Mouse (Mus musculus) limb, embryonic 13.5 days (tissue): ENCODE data around the gene Pigz. TPM values are rescaled to one million over a fixed set of nuclear protein-coding genes. Genes with fewer than 3 reads are reported as not detected.

ENCODE experiments used
- ATAC-seq: fragments of 200-750 bp; cut with Nextera tagmentation; 2 replicates; pipeline ENCODE4 v1.8.0; 2017; ENCODE audit warnings: low read depth, moderate number of reproducible peaks, moderate TSS enrichment; ENCODE audit not compliant: low FRiP score
- H3K27ac ChIP-seq: fragments of 300-500 bp; sonication (generic); 2 replicates; pipeline ENCODE4 v1.5.1; 2015; ENCODE audit warnings: inconsistent platforms, mild to moderate bottlenecking, moderate library complexity
- H3K27me3 ChIP-seq: fragments of 300-500 bp; sonication (generic); 2 replicates; pipeline ENCODE4 v1.6.1; 2015; ENCODE audit warnings: mild to moderate bottlenecking, inconsistent platforms
- H3K36me3 ChIP-seq: fragments of 300-500 bp; sonication (generic); 2 replicates; pipeline ENCODE4 v1.6.1; 2015; ENCODE audit warnings: inconsistent platforms, mild to moderate bottlenecking, moderate library complexity
- H3K4me1 ChIP-seq: fragments of 300-500 bp; sonication (generic); 2 replicates; pipeline ENCODE4 v1.6.1; 2015; ENCODE audit warnings: inconsistent platforms
- H3K4me2 ChIP-seq: fragments of 300-500 bp; sonication (generic); replicated peaks from 2 replicates; pipeline ENCODE4 v1.6.1; 2015; ENCODE audit warnings: inconsistent platforms, mild to moderate bottlenecking, moderate library complexity
- H3K4me3 ChIP-seq: fragments of 300-500 bp; sonication (generic); 2 replicates; pipeline ENCODE4 v1.5.1; 2015; ENCODE audit warnings: moderate library complexity, mild to moderate bottlenecking, inconsistent platforms
- H3K9ac ChIP-seq: fragments of 300-500 bp; sonication (generic); 2 replicates; pipeline ENCODE4 v1.6.1; 2015; ENCODE audit warnings: mild to moderate bottlenecking, inconsistent platforms
- H3K9me3 ChIP-seq: fragments of 300-500 bp; sonication (generic); 2 replicates; pipeline ENCODE4 v1.6.1; 2016; ENCODE audit warnings: inconsistent platforms
- WGBS: fragments of 180-500 bp; shearing (Covaris S2); methylation state at CpG from one replicate; pipeline ENCODE4 v1.1.7; 2015; 5-methylcytosine and 5-hydroxymethylcytosine counted together
- polyA plus RNA-seq: library from polyadenylated mRNA; unstranded; fragments of >200 nt; fragmentation: Nextera tagmentation; extraction: Ambion mirVana; gene quantifications from 2 replicates; pipeline ENCODE4 v1.2.1, GENCODE M21; 2015

Gene Pigz
- 0.50 and 0.79 TPM in 2 replicates for polyA plus RNA-seq

DNA sequence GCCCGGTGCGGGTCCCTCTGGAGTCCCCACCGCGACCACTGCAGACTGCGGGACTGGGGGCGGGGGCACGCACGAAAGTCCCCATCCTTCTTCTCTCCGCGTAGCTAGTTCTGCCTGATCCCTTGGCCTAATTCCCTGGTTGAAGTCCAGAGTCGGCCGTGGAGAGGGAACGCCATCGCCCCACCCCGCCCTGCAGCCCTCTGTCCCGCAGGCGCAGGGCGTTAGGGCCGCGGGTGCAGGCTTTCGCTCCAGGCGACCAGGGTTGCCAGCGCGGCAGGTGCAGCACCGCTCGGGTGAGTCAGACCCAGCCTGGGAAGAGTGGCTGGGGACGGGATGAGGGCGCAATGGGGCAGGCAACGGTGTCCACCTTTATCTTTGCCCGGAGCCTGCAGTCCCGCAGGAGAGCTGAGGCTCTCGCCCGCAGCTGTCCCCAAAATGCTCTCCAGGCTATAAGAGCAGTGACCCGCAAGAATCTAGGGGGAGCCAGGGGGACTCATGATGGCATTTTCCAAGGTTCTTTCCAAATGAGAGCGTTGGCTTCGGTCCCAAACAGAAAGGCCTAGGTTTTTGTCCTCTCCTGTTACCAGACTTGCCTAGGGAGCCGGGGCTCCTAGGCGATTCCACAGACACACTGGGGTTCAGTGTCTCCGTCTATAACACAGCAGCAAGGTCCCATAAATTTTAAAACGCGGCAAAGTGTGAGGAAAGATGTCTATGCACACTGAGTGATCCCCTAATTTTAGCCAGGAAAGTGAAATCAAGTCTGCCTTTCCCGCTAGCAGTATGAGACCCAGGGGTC lies at the start of gene Pigz:
Pigz (plus strand) TSS at position 101 of the 799 bp plus-strand sequence.
- 8% methylated on average over 42 of the region's 42 CpGs for WGBS
- H3K9me3 ChIP-seq = 0 out of 2 replicates have a peak, but pooled peaks cover 3% of the 10 kb centered on the region
- peak within 1 kb of the TSS; percentile 55 for H3K4me3 ChIP-seq
- no peak within 1 kb of the TSS for H3K27ac ChIP-seq
- no peaks in the 10 kb centered on the region for H3K36me3 ChIP-seq
- peak within 1 kb of the TSS; percentile 94 for H3K4me2 ChIP-seq
- peaks cover 55% of the 10 kb centered on the region for H3K27me3 ChIP-seq
- peak within 1 kb of the TSS; percentile 71 for H3K9ac ChIP-seq
- ATAC-seq = no peak
- H3K4me1 ChIP-seq = peaks cover 25% of the 10 kb centered on the region

DNA sequence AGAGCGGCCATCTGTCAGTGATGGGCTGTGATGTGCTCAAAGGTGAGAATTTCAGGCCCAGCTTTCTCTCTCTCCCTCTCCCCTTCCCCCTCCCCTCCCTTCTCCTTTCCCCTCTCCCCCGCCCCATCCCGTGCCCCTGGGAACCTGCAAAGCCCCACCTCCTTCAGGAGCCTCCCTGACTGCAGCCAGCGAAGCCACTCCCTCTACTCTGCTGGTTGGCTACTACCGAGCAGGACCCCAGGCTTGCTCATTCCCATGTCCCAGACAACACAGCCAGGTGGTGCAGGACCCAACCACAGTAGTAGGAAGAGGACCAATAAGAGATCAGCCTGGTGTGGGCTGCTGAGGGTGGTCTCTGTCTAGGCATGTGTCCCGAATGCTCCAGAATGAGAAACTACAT lies 49.7 kb upstream of the Pigz start:
- 9% methylated on average over 6 of the region's 6 CpGs for WGBS
- Histone ChIP-seq H3K4me2 (peak overlapping the region; percentile 38), H3K27me3 (peaks cover 6% of the 10 kb centered on the region), H3K36me3 (no peaks in the 10 kb centered on the region), H3K4me3 (no peak overlapping the region), H3K9ac (no peak overlapping the region), H3K9me3 (no peaks in the 10 kb centered on the region), H3K27ac (no peak overlapping the region), H3K4me1 (peaks cover 27% of the 10 kb centered on the region)
- no peak for ATAC-seq

DNA sequence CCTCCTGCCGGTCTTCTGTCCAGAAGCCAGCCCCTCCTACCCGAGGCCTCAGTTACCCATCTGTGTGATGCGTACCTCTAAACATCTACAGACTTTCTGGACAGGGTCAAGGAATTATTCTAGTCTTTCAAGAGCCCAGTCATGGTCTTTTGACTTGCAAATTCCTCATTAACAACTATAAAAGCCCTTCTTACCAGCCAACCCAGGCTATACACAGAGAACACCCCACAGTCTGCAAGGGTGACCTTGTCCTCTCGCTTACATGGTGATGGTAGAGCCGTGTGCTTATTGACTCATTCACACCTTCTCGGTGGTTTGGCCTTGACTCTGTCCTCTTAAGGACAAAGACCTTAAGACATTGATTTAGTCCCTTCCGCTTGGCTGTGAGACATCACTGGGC lies 42.7 kb upstream of the Pigz start:
- H3K9me3 ChIP-seq = no peaks in the 10 kb centered on the region
- H3K27ac ChIP-seq = no peak overlapping the region
- no peak for ATAC-seq
- H3K4me2 ChIP-seq = no peak overlapping the region
- no peaks in the 10 kb centered on the region for H3K27me3 ChIP-seq
- 74% methylated on average over 7 of the region's 7 CpGs for WGBS
- no peak overlapping the region for H3K4me3 ChIP-seq
- no peak overlapping the region for H3K9ac ChIP-seq
- no peaks in the 10 kb centered on the region for H3K36me3 ChIP-seq
- H3K4me1 ChIP-seq = 0 out of 2 replicates have a peak, but pooled peaks cover 4% of the 10 kb centered on the region

DNA sequence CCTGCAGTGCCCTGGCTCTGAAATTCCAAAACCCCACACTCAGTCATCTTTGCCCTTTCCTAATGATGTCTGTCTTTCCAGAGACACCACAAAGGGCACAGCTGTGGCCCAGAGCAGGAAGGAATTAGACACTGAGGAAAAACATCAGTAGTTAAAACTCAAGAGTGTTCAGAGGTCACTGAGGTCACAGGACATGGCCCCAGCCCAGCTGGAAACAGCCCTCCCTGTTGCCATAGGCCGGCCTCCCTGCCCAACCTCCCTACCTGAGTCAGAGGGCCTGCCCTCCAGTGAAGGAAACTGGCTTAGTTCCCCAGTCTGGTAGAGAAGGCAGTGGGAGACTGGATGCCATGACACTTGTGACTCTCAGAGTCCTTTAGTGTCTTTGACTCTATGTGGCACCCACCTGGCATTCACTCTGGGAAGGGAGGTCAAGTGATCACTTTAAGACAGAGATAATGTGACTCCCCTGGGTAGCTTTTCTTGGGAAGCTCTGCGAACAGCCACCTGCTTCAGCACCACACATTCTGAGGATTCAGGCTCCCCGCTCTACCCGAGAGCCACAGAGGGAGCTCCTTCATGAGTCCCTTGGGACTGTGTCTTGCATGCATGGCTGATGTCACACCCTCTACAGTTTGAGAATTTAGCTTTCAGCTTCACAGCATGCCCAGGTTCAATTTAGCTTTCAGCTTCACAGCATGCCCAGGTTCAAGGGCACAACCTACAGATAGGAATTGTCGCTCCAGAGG lies 40.1 kb upstream of the Pigz start:
- Histone ChIP-seq H3K9ac (no peak overlapping the region), H3K4me2 (no peak overlapping the region), H3K27me3 (no peaks in the 10 kb centered on the region), H3K4me1 (peaks cover 20% of the 10 kb centered on the region), H3K27ac (no peak overlapping the region), H3K36me3 (no peaks in the 10 kb centered on the region), H3K9me3 (no peaks in the 10 kb centered on the region), H3K4me3 (no peak overlapping the region)
- no peak for ATAC-seq
- WGBS = 65% methylated on average over 5 of the region's 5 CpGs

DNA sequence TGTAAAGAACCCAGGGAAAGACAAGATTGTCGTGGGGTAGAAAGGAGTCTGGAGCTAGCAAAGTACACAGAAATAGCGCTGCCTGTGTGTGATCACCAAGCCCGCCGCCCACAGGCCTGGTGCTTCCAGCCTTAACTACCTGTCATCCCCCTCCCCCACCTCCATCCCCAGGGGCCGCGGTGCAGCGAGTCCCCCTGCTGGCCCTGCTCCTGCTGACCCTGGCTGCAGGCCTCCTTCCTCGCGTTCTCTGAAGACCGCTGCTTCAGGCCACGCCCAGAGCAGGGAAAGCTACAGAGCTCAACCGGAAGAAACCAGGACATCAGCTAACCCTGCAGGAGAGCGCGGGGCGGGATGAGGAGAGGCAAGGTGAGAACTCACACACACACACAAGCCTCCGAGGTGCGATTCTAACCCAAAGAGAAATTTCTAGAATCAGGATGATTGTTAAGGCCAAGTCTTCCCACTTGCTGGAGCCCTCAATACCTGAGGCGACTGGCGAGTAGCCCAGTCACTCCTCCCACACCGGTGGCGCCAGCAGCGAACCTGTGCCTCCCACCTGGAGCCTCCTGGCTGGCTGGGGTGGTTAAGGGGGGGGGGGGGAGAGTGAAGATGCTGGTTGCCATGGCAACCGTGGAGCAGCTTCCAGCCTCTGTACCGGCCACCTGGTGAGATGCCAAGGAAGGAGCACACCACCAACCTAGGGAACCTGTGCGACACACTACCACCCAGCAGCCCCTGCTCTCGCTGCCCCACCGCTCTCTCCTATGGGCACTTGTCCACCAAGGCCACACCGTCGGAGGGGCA lies 36.5 kb upstream of the Pigz start:
- WGBS = 16% methylated on average over 29 of the region's 29 CpGs
- Histone ChIP-seq H3K4me1 (peaks cover 20% of the 10 kb centered on the region), H3K36me3 (no peaks in the 10 kb centered on the region), H3K4me2 (peak overlapping the region; percentile 67), H3K9ac (peak overlapping the region; percentile 50), H3K27ac (0 out of 2 replicates have a peak overlapping the region, but pooled peaks have one; percentile 29), H3K27me3 (no peaks in the 10 kb centered on the region), H3K4me3 (peak overlapping the region; percentile 30), H3K9me3 (peaks cover 8% of the 10 kb centered on the region; the same call in 1 of the 2 replicates)
- 0 out of 2 replicates have a peak, but pooled peaks have one; percentile 34 for ATAC-seq

DNA sequence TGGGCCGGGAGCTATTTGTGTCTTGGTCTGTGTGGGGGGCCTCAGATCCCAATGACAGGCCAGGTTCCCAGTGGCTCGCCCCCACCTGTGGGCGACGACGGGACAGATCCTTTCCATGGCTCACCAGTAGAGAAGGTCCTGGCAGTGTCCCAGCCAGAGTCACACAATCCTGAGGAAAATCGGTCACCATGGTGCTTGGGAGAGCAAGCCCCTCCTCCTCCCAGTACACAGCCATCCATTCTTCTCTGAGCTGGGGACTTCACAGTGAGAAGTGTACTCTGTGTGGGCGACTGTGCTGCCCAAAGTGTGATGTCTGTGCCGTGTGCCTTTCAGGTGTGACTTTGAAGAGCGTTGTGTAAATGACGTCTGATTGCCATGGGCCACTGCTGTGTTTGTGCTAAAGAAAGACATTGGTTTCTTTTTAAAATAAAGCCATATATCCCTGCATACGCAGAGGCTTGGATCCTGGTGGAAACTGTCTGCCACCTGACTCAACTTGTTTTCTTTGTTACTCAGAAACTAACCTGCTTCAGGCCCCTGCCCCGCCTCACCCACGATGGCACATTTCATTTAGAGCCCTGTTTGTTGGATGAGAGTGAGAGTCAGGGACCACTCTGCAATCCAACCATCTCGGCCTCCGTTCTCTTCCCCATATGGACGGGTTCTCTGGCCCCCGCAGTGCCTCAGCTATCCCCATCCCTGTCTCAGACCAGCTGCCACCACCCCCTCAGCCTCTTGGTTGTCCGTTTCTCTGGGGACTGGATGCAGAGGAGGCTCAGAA lies 34.9 kb upstream of the Pigz start:
- Histone ChIP-seq H3K9ac (no peak overlapping the region), H3K9me3 (peaks cover 8% of the 10 kb centered on the region; the same call in 1 of the 2 replicates), H3K4me2 (no peak overlapping the region), H3K4me1 (peaks cover 16% of the 10 kb centered on the region), H3K27me3 (no peaks in the 10 kb centered on the region), H3K4me3 (no peak overlapping the region), H3K36me3 (no peaks in the 10 kb centered on the region), H3K27ac (peak overlapping the region; percentile 22; the same call in 1 of the 2 replicates)
- ATAC-seq = peak; percentile 68; the same call in 1 of the 2 replicates
- WGBS = 78% methylated on average over 18 of the region's 18 CpGs

DNA sequence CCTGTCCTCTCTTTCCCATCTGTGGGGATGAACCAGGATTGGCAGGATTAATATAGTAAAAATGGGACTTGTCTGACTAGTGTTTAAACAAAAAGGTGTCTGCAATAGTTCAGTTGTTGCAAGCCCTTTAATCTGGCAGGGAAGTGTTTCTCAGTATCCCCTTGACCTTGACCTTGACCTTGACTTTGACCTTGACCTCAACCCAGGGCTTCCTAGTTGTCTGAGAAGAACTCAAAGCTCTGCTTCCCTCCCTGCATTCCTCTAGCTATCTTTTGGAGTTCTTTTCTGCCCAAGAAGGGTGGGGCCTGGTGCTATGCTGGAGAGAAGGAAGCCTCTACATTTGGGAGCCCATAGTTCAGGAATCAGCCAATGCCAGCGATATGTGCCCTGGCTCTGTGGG lies 31.8 kb upstream of the Pigz start:
- Histone ChIP-seq H3K27me3 (0 out of 2 replicates have a peak, but pooled peaks cover 5% of the 10 kb centered on the region), H3K27ac (no peak overlapping the region), H3K36me3 (no peaks in the 10 kb centered on the region), H3K9ac (no peak overlapping the region), H3K4me2 (no peak overlapping the region), H3K4me3 (no peak overlapping the region), H3K4me1 (peaks cover 25% of the 10 kb centered on the region), H3K9me3 (peaks cover 8% of the 10 kb centered on the region; the same call in 1 of the 2 replicates)
- ATAC-seq = no peak
- 87% methylated on average over 1 of the region's 1 CpGs for WGBS

DNA sequence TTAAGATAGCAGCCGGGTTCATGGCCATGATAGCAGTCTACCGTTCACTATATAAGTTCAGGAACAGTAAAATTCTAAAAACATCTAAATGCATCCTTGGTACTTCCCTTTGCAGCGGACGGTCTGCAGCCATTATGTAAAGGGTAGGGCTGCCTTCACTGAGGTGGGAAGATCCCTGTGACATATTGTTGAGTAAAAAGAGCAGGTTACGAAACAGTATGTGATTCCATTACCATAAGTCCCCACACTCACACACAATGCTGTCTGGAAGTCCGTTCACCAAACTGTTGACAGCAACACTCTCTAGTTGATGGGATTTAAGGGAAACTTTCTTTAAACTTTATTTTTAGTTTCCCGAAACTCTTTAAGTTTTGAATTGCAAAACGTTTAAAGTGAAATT lies 30.4 kb upstream of the Pigz start:
- no peak overlapping the region for H3K9ac ChIP-seq
- no peak overlapping the region for H3K4me2 ChIP-seq
- no peak overlapping the region for H3K27ac ChIP-seq
- H3K4me3 ChIP-seq = no peak overlapping the region
- H3K9me3 ChIP-seq = peaks cover 8% of the 10 kb centered on the region; the same call in 1 of the 2 replicates
- H3K27me3 ChIP-seq = 0 out of 2 replicates have a peak, but pooled peaks cover 5% of the 10 kb centered on the region
- WGBS = 88% methylated on average over 8 of the region's 8 CpGs
- H3K36me3 ChIP-seq = no peaks in the 10 kb centered on the region
- ATAC-seq = no peak
- peaks cover 13% of the 10 kb centered on the region for H3K4me1 ChIP-seq

DNA sequence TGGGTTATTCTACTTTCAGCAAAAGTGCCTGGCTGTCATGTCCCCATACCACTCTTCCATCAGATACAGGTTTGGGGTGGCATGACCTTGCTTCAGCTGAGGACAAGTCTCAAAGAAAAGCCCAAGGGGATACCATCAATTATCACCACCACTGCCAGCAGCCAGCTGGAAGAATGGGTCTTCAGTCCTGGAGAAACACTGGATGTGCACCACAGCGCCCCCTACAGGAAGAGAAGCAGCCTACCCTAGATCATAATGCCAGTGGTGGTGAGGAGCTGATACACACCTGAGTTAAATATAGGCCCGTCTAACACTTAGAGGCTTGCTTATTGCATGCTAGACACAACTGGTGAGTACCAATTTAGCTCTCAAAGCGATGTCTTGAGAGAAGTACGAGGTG lies 28.3 kb upstream of the Pigz start:
- Histone ChIP-seq H3K4me1 (peaks cover 13% of the 10 kb centered on the region), H3K9ac (no peak overlapping the region), H3K4me3 (no peak overlapping the region), H3K27ac (no peak overlapping the region), H3K9me3 (0 out of 2 replicates have a peak, but pooled peaks cover under 1% of the 10 kb centered on the region), H3K36me3 (no peaks in the 10 kb centered on the region), H3K27me3 (0 out of 2 replicates have a peak, but pooled peaks cover 5% of the 10 kb centered on the region), H3K4me2 (no peak overlapping the region)
- no peak for ATAC-seq
- 65% methylated on average over 4 of the region's 4 CpGs for WGBS

DNA sequence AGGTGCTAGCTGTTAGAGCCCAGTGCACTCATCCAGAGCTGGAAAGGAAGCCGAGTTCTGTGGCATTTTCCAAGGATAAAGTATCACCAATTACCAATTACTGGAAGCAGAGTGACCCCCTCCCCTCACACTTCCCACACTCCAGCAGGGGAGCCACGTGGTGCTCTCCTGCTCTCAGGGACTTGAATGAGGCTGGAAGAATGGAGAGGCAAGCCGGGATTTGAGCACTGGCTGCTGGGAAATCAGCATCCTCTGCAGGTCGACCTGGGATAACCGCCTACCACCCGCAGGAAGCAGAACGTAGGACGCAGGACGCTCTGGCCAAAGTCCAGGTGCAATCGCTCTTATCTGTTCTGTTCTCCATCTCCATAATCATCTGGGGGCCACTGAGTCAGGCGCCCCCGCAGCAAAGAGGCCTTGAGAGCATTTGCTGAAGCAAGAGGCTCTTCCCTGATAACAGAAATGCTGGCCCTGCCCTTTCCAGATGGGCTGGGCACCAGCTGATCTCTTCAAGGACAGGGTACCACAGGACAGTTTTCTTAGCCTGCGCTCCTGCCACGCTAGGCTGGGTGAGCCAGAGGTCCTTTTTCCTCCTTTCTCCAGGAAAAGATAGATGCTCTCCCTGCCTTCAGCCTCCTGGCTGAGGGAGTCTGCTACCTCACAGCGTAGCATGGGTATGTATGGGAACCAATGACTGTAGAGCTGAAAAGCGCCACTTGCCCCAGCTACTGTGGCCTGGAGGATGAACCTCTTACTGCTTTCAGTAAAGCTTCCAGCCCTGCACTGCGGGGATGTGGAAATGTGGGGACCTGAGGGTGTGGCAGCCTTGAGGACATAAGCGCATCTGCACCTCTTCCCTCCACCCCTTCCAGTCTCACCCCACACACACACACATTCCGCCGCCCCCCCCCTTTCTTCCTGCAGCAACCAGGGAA lies 27.5 kb upstream of the Pigz start:
- WGBS = 34% methylated on average over 20 of the region's 20 CpGs
- Histone ChIP-seq H3K9ac (peak overlapping the region; percentile 35), H3K27me3 (0 out of 2 replicates have a peak, but pooled peaks cover 5% of the 10 kb centered on the region), H3K36me3 (no peaks in the 10 kb centered on the region), H3K4me2 (peak overlapping the region; percentile 56), H3K4me1 (peaks cover 13% of the 10 kb centered on the region), H3K4me3 (peak overlapping the region; percentile 31), H3K27ac (peak overlapping the region; percentile 52; the same call in 1 of the 2 replicates), H3K9me3 (no peaks in the 10 kb centered on the region)
- no peak; the same call in 1 of the 2 replicates for ATAC-seq
